Mouse (Mus musculus) urinary bladder, postnatal 10 days (tissue): ENCODE measurements around the gene Osbpl8.
"Not testable (repeated sequence)": the region's sequence is repeated elsewhere in the genome, so short reads cannot be mapped to it uniquely, and the experiment has no call there.

ENCODE experiments used
- DNase-seq: peaks from one replicate; pipeline ENCODE4 v3.0.0; 2022; ENCODE audit warnings: low spot score

Gene Osbpl8

GRCm38 (mm10) chr10:111164304-111165218, at the start of gene Osbpl8:
Gene Osbpl8, plus strand, starts transcription at chr10:111164752.
- peak; percentile 97 for DNase-seq

- no peak for DNase-seq
These were observed 47.2 kb upstream of the Osbpl8 start for GRCm38 (mm10) chr10:111117198-111117845.

- DNase-seq = no peak
These were observed 46.3 kb upstream of the Osbpl8 start for GRCm38 (mm10) chr10:111118292-111118691.

- no peak for DNase-seq
These were observed 45.4 kb upstream of the Osbpl8 start for GRCm38 (mm10) chr10:111118991-111119650.

- no peak for DNase-seq
These were observed 44.8 kb upstream of the Osbpl8 start for GRCm38 (mm10) chr10:111119756-111120155.

- no peak for DNase-seq
These were observed 41.6 kb upstream of the Osbpl8 start for GRCm38 (mm10) chr10:111122864-111123398.

GRCm38 (mm10) chr10:111124175-111124574, 40.4 kb upstream of the Osbpl8 start:
- no peak for DNase-seq

- no peak for DNase-seq
These were observed 39.7 kb upstream of the Osbpl8 start for GRCm38 (mm10) chr10:111124767-111125315.

GRCm38 (mm10) chr10:111127388-111127787, 37.2 kb upstream of the Osbpl8 start:
- DNase-seq = no peak

GRCm38 (mm10) chr10:111128493-111128892, 36.1 kb upstream of the Osbpl8 start:
- DNase-seq = no peak

GRCm38 (mm10) chr10:111129867-111130620, 34.5 kb upstream of the Osbpl8 start:
- DNase-seq = no peak

- no peak for DNase-seq
These were observed 33.7 kb upstream of the Osbpl8 start for GRCm38 (mm10) chr10:111130872-111131271.

- DNase-seq = no peak
These were observed 31.3 kb upstream of the Osbpl8 start for GRCm38 (mm10) chr10:111133271-111133670.

GRCm38 (mm10) chr10:111133936-111134335, 30.6 kb upstream of the Osbpl8 start:
- no peak for DNase-seq

- DNase-seq = no peak
These were observed 30.1 kb upstream of the Osbpl8 start for GRCm38 (mm10) chr10:111134412-111134957.

GRCm38 (mm10) chr10:111136306-111136705, 28.2 kb upstream of the Osbpl8 start:
- not testable (repeated sequence) for DNase-seq

GRCm38 (mm10) chr10:111137905-111138304, 26.6 kb upstream of the Osbpl8 start:
- no peak for DNase-seq

- no peak for DNase-seq
These were observed 25.4 kb upstream of the Osbpl8 start for GRCm38 (mm10) chr10:111139170-111139569.

GRCm38 (mm10) chr10:111139881-111140280, 24.7 kb upstream of the Osbpl8 start:
- no peak for DNase-seq

- no peak for DNase-seq
These were observed 20.1 kb upstream of the Osbpl8 start for GRCm38 (mm10) chr10:111144371-111144959.

- no peak for DNase-seq
These were observed 14.8 kb upstream of the Osbpl8 start for GRCm38 (mm10) chr10:111149761-111150160.
